Mouse (Mus musculus): ENCODE results near the gene Skiv2l.
"Not testable (repeated sequence)": the region's sequence is repeated elsewhere in the genome, so short reads cannot be mapped to it uniquely, and the experiment has no call there.

Gene Skiv2l

DNA sequence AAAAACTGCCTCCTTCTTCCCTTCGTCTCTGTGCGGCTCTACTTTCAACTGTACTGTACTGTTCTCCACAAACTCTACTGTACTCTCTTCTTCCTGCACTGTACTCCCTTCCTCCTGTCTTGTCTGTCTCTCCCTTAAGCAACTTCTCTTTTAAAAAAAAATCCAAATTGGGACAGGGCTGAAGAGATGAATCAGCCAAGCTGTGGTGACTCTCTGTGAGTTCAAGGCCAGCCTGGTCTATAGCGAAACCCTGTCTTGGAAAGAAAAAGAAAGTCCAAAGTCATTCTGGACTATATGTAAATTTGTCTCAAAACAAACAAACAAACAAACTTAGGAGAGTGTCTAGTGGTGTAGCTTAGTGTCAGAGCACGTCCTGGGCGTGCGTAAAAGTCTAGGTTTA, 24.3 kb upstream of the Skiv2l start:
- DNase-seq: no peak

GRCm38 (mm10) chr17:34865981-34866380, 16.0 kb upstream of the Skiv2l start:
- DNase-seq: no peak

DNA sequence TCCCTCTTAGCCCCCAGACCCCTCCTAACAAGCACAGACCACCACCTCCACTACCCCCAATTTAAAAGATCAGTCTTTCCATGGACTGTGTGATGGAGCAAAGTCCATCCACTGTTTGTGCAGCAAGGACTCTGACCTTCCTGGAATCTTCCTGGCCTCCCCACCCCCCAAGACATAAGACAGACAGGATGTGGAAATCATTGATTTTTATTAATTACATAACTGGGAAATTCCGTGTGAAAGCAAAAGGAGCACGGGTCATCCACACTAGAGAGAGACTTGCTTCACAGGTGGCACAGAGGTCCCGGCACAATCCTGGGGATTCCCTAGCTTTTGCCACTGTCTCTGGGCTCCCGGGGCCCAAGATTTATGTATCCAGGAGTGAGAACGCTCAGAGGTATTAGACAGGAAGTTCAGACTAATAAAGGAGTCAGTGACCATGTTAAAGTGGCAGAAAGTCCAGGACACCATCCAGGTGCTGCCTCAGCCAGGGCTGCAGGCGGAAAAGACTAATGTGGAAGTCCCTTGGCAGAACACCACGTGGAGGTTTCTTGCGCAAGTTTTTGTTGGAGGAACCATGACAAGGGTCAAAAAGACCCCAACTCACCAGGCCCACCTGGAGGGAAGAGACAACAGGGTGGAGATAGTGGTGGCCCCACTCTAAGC, 12.5 kb upstream of the Skiv2l start, which contains the start of gene Cfb:
Cfb (minus strand) TSS at position 103 of the 666 bp plus-strand sequence.
- no peak for DNase-seq

DNA sequence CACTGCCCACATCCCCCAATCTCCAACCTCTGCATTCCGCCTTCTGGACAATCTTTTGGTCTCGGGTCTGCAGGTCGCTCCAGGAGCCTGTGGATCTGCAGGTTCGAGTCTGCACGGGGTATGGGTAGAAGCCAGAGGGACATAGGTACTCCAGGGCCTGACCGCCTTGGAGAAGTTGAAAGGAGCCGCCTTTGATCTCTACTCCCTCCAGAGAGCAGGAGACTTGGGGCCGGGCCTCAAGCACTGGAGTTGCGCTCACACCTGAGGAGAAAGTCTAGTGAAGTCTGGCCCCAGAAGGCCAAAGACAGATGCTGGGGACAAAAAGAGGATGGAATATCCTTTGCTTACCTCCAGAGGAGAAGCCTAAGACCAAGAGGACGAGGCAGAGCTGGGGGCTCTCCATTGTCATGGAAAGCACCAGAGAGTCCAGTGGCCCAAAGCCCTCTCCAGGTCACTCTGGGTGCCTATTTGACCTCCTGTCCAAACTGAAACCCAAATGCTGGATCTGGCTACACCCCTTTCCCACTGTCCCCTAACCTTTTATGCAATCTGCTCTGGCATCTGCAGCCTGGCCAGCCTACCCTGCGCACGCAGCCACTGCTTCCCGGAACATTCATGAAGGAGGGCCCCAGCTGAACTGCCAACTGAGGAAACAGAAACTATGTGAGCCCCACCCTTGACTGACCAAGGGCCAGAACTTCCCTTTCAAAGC, 11.8 kb upstream of the Skiv2l start:
- DNase-seq: peak; percentile 69

DNA sequence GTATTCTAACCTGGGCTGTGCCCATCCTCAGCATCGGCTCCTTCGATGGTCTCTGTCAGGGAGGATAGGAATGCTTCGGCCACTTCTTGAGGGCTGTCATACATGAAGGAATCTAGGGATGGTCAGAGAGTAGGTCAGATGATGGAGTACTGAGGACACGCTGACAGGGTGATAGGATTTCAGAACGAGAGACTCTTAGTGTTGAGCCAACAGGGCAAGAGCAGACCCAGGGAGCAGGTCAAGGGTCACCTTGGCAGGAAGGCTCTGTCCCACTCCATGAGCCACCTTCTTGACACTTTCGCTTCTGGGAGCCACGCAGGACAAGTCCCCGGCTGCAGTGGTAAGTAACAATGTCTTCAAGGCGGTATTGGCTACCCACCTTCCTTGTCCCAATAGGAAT, 10.5 kb upstream of the Skiv2l start:
- DNase-seq: no peak

GRCm38 (mm10) chr17:34858670-34859069, 8.7 kb upstream of the Skiv2l start:
- DNase-seq: no peak

GRCm38 (mm10) chr17:34855825-34856224, 5.8 kb upstream of the Skiv2l start:
- peak; percentile 71 for DNase-seq

- DNase-seq: no peak
Observed at GRCm38 (mm10) chr17:34854761-34855160, 4.8 kb upstream of the Skiv2l start.

DNA sequence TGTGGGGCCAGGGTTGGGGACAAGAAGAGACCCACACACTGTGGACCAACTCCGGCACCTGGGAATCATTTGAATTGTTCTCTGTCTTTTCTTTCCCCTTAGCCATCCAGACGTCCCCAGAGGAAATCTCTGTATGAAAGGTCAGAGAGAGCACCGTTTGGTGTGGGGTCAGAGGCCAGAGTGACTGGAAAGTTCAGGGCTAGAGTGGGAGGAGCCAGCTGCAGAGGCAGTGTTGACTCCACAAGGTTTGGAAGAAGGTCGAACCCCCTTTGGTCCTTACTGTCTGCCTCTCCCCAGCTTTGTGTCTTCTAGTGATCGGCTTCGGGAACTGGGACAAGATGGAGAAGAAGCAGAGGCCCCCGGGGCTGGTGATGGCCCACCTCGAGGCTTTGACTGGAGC, 3.5 kb upstream of the Skiv2l start:
- DNase-seq: no peak

GRCm38 (mm10) chr17:34850517-34851125, 611 bp upstream of the Skiv2l start:
- DNase-seq: no peak

DNA sequence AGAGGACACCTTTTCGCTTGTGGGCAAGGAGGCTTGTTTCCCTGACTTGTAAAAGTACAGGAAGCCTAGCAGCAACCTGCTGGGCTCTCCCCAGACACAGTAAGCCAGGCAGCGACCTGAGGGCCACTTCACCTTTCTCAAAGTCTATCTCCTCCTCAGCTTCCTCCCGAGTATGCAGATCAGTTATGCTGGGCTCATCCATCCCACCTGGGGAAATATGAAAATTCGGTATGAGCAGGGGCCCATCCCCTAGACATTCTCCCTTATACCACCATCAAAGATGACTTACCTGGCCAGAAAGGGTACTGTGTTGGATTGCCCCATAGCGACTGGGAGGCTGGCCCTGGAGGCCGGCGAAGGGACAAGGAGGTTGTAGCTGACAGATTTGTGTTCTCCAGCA, 2.4 kb downstream of the Skiv2l start:
- no peak for DNase-seq

GRCm38 (mm10) chr17:34847192-34847591, 2.8 kb downstream of the Skiv2l start:
- DNase-seq: no peak

GRCm38 (mm10) chr17:34844884-34845283, 5.1 kb downstream of the Skiv2l start:
- DNase-seq: no peak

DNA sequence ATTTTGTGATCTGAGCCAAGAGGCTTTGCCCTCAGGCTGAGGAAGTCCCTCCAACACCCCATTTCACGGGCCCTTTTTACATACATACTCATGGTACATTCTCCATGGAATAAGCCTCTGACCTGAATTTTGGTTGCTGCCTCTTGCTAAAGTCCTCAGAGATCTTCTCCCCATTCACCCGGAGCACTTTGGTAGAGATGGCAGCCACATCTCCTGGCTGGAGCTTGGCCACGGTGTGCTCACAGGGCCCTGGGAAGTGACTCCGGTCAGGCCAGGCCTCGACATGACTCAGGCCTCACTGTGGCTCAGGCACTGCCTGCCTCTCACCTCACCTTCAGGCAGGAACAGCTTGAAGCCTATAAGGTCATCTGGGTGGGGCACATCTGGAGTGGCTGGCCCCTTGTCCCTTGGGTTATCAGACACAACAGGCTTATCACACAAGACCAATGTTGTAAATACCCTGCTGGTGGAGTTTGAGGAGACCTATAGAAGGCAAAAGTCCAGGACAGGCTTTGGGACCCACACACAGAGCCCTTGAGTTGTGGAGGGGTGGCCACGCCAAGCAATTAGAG, 9.2 kb downstream of the Skiv2l start:
- no peak for DNase-seq

DNA sequence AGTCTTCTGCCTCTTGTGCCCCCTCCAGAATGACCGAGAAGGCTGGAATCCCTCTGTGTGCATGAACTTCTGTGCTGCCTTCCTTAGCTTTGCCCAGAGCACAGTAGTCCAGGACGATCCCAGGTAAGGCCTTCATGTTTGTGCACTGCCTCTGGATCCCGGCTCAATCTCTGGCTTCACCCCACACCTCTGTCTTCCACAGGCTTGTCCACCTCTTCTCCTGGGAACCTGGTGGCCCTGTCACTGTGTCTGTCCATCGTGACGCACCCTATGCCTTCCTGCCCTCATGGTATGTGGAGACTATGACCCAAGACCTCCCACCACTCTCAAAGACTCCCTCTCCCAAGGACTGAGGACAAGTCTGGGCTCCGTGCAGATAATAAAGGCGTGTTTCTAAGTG, 11.2 kb downstream of the Skiv2l start:
- DNase-seq: no peak

- DNase-seq: no peak
Observed at GRCm38 (mm10) chr17:34837464-34838324, 12.3 kb downstream of the Skiv2l start.

- DNase-seq: peak; percentile 97
Observed at GRCm38 (mm10) chr17:34836856-34837221, 13.2 kb downstream of the Skiv2l start, which contains the start of the genes Stk19 and Dxo. TSS of gene Stk19 (minus strand) at chr17:34836945. TSS of gene Dxo (plus strand) at chr17:34837019.

DNA sequence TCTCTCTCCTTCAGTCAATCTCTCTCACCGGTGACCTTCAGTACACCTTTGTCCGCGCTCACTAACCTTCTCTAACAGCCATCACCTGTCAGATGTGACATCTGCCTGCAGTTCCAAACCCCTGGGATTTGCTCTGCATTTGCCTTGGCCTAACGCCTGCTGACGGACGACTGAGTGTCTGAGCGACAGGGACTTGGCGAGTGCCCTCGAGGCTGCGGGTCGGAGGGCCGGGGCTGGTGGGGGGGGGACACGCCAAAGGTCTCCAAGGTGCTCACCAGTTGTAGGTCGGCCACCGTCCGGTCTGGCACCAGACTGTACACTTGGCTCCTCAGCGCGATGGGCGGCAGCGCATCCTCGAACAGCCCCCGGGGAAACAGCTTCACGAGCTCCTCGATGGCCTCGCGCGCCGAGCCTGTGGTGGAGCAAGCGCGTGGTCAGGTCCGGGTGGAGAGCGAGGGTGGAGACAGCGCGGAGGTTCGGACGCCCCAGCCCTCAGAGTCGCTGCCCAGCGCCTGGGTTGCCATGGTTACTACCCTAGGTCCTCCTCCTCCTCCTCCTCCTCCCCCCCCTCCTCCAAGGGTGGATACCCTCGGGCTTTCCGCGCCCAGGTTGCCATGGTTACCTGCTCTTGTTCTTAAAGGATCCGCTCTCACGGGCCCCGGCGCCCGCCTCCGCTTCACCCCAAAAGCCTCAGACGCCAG, 13.7 kb downstream of the Skiv2l start:
- DNase-seq: no peak

DNA sequence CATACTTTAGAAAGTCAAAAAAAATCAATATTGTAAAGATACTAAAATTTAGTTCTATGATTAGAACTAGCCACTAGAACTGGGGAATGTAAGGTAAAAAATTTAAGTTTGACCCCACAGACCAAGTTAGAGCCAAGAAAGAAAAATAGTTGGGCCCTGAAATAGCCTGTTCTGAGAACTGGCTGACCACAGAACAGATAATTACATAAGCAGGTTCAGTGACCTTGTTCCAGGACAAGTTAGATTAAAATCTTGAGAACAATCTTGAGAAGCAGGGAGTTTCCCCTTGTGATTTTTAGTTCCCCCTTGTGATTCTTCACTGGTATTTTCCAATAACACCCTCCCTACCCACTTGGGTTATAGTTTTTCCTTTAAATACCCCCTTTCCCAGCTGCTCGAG, 19.2 kb downstream of the Skiv2l start:
- DNase-seq: not testable (repeated sequence)

DNA sequence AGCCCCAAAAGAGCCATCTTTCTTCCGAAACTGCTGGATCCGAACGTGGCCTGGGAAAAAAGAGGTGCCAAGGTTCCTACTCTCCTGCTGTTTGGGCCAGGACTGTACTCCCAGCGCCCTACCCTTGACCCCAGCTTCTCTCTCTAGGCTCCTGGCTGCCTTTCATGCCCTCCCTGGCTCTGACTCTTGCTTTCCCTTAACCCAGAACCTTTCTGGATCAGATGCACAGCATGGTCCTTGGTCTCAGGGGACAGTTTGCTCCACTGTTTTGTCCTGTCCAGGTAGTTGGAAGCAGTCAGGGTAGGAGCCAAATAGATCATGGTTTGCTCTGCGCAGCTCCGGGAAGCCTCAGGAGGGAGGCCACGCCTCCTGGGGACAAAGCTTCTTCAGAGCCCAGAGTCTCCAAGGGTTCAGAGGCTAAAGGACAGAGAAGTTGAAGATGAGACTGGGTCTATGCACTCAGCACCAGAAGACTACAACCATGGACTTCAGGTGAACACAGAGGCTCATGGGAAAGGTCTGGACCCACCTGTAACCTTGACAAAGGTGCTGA, 35.1 kb downstream of the Skiv2l start:
- DNase-seq: no peak

GRCm38 (mm10) chr17:34813747-34814146, 36.3 kb downstream of the Skiv2l start:
- DNase-seq: peak; percentile 40

DNA sequence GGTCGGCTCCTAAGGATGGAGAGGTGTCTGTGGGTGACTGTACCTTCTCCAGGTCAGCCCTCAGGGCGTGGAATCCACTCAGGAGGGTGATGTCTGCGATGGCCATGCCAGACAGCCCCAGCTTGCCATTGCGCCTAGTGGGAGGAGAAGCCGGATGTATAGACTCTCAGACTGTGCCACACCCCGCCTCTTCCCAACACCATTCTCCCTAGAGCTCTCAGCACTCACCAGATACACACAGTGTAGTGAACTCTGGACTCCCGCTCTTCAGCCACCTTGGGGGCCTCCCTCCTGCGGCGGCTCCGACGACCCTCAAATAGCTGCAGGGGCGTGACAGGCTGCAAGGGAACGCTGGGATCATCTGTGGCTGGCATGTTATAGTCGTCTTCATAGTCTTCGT, 38.7 kb downstream of the Skiv2l start:
- DNase-seq: no peak

All from lung, postnatal 36 days (tissue).